Mouse (Mus musculus) retina, postnatal 1 day (tissue): ENCODE data around the gene Iqgap2.

Experiments used
- DNase-seq: peaks from one replicate; pipeline ENCODE4 v3.0.0-alpha.2; 2012

Iqgap2 gene

DNA sequence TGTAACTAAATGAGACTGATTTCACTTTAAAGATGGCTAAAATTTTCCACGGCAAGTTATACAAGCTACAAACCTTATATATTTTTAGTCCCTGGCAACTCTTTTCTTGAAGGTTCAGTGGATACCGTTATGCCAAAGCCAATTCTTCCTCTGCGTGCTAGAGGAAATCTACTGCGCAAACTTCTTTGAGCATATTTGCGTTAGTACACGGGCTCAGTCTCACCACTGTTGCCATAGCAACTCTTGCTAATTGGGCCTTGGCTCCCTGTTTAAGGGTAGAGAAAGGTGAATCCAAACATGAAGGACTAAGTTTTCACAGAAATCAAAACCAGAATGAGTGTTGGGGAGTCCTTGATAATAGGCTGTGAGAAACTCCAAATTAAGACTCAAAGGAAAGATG is 68.8 kb downstream of the Iqgap2 start:
- no peak for DNase-seq

DNA sequence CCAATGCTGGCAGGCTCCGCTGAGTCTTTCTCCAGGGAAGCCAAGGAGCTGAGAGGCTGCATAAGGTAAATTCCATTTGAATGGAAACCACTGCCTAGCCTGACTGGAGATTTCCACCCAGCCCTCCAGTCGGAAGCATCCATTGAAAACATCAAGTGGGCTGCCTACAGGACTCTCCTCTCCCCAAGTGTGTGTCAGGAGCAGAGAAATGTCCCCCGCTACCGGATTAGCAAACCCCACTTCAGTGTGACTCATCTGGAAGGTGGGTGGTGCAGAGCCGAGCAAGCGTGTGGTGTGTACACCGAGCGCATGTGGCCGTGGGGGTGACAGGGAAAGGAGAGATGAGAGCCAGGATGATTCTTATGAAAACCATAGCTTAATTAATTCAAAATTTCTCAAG is 71.7 kb downstream of the Iqgap2 start:
- no peak for DNase-seq

DNA sequence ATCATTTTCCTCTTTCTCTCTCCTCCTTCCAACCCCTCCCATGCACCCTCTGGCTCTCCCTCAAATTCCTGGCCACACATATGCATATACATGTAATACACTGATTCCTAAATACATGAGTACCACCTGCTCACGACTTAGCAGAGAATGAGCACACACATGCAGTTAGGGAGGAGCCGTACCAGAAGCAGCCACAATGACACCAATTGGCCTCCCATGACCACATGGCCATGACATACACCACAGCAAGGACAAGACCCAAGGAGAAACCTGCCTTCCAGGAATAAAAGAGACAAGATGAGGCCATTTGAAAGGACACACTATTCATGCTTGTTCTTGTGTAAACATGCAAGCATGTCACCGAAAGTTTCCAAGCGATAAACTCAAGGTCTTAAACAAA is 72.8 kb downstream of the Iqgap2 start:
- DNase-seq = no peak

DNA sequence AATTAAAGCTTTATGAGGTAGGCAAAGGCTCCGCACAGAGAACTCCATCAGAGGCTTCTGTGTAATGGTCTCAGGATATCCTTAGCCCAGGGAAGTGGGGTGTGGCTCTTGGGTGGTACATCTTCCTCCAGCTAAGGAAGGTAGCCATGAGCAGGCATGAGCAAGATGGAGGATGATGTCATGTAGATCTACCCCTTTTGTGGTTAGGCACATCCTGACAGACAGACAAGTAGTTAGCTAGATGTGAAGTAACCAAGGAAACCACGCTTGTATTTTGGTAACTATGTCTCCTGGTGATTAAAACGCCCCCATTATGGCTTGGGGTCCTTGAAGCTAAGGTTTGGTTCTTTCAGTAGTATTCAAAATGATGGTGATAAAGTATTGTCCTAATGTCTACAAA is 78.1 kb downstream of the Iqgap2 start:
- DNase-seq = no peak

DNA sequence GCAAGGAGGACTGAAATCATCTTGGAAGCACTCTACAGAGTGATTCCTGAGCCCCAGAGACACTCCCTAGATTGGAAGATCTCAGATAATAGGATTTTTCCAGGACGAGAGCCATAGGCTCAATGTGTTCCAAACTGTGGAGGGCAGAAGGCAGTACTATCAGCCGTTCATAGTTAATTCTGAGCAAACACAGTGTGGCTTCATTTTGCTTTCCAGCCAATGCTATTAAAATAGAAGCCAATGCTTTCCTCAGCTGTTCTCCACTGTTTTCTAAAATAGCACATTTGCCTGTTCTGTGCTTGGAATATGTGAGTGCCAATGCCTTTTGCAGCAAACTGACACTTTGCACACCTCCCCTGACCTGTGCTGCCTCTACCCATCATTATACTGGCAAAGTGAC is 80.9 kb downstream of the Iqgap2 start:
- no peak for DNase-seq

DNA sequence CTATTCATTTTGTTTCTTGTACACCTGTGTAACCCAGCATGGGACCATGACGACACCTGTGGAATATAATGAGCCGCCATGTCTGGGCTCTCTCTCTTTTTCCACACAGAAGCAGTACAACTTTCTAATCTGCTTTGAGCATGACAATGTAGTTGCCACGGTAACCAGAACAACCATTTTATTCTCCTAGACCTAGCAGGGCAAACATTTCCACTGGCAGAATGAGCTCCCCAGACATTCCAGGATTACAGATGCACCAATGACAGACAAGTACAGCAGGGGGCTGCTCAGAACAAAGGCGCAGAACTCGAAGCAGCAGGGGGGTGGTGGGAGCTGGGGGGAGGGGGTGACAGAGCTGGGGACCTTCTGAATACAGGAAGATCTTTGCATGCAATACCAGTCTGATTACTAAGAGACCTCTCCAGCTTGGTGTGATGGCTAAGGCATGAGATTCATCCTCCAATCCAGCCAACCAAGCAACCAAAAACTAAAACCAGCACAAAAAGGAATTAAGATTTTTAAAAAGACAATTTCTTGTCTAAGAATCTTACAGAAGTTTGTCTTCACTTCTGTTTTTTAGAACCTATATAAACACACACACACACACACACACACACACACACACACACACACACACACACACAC is 84.5 kb downstream of the Iqgap2 start:
- peak; percentile 76 for DNase-seq

DNA sequence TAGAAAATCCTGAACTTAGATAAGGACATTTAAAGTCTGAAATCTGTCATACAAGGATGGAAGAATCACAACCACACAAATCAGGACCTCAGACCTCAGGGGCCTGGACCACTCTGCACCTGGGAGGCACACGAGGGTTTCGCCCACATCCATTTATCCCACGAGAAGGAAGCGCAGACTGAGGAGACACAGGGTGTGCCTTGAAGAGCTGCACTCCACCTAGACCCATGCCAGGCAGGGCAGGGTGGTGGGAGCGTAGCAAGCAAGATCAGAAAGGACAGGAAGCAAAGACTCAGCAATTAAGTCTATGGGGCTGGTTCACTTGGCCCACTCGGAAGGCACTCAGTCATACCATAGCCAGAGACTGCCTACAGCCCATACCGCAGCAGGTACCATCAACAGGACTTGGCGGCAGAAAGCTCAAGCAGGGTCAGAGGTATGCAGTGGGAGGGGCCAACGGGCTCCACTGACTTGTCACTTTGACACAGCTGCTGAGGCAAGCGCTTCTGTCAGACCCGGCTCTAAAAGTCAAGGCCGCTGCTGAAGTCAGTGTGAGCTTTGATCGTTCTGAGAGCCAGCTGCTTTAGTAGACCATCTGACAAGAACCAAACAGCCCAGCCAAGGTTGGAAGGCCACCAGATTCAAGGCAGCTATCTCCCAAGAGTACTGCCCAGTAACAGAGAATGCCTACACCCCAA is 86.1 kb downstream of the Iqgap2 start:
- peak; percentile 15 for DNase-seq

DNA sequence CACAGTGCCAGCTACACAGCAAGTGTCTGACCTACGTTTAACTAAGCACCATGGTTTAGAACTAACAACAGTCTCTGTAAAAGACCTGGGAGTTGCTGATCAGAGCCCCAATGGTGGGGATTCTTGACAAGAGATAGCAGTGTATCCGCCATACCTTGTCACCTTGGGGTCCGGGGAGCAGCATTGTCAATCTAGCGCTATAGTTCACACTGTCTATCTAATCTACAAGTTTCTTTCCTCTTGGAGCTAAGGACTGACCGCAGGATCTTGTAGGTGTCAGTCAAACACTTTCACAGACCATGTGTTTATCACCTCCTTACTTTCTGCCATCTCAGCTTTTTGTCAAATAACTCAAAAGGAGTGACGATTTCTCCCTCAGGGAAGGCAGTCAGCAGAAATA is 87.6 kb downstream of the Iqgap2 start:
- DNase-seq = peak; percentile 19

DNA sequence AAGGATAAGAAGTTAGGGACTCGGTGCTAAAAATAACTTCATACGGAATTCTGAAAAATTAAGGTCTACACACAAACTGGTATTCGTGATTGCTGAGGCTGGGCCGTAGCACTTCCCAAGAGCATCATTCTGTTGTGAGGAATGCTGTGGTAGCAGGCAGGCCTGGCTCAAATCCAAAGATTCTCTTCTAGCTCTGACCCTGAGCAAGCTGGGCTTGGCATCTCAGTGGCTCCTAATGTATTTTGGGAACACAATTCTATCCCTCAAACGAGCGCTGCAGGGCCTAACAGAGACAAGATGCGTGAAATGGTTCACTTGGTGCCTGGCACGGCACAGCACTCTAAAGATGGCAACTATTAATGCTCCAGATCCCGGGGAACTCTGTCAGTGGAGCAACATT is 90.8 kb downstream of the Iqgap2 start:
- DNase-seq = no peak

DNA sequence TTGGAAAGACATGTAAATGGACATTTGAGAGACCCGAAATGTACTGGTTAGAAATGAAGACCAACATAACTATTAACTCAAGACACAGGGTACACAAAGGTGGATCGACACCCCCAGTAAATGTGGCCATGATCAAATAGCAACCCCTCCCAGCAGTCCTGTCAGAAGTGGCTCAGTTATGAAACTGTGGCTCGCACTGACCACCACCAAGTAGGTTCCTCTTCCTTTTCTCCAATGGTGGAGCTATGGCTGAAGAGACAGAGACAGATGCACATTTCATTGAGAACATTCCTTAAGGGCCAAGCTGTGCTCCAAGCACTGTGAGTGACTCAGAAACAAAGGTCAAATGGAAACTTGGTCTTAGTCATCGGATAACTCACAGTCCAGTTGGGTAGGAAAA is 92.4 kb downstream of the Iqgap2 start:
- no peak for DNase-seq

DNA sequence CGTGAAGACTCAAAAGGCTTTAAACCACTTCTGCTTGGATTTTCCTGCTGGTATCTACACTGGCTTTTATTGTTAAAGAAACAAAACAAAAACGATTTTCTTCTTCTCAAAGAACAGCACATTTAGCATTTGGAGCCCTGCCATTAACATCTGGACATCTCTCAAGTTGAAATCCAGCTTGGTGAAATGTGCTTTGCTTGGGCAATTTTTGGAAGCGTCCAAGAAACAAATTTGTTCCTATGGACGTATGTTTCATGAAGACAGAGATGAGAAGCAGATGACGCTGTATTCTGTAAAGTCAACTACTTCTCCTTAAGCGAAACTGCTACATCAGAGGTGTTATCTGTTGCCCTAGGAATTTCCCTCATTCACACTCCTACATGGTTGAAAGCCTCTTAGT is 93.0 kb downstream of the Iqgap2 start:
- DNase-seq = no peak

DNA sequence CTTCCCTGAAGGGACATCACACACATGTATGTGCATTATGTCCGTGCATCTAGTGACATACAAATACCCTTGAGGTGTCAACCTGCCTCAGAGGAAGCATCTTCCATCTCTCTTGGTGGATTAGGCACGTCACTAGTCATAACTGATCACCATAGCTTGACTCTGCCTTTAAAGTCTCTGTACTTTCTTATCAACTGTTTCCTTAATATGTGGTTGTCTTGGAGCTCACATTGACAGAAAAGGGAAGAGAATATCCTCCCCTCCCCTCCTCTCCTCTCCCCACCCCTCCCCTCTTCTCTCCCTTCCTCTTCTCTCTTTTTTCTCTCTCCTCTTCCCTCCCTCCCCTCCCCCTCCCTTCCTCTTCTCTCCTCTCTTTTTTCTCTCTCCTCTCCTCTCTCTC is 94.2 kb downstream of the Iqgap2 start:
- no peak for DNase-seq

DNA sequence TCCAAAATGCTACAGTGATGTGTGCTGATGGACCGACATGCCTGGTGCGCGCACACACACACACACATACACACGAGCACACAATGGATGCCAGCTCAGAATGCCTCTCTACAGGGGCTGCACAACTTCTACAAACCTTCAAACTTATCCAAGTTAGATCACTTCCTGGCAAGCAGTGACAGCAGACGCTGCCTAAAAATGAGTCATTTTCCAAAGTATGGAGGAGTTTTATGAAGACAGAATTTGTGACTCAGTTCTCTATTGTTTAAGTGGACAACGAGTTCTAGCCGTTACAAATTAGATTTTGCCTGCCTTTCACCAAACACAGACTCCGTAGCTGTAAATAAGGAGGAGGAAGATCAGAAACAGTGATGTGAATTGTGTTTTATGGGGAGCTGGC is 97.4 kb downstream of the Iqgap2 start:
- DNase-seq = no peak

DNA sequence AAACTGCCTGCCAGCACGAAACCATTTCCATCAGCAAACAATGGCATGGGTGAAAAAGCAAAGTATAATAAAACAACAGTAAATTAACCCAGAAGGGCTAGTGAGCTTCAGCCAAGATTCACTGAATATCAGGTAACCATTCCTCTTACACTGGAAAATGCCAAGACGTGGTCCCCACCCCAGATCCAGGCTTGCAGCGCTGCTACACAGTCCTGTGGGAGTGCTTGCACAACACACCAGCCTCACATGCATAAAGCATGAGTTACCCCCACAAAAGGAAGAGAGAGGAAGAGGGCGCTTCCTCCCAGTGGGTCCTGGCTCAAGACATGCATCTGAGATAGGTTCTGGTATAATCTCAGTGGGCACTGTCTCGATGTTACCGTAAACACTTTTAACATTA is 100.8 kb downstream of the Iqgap2 start:
- DNase-seq = no peak

DNA sequence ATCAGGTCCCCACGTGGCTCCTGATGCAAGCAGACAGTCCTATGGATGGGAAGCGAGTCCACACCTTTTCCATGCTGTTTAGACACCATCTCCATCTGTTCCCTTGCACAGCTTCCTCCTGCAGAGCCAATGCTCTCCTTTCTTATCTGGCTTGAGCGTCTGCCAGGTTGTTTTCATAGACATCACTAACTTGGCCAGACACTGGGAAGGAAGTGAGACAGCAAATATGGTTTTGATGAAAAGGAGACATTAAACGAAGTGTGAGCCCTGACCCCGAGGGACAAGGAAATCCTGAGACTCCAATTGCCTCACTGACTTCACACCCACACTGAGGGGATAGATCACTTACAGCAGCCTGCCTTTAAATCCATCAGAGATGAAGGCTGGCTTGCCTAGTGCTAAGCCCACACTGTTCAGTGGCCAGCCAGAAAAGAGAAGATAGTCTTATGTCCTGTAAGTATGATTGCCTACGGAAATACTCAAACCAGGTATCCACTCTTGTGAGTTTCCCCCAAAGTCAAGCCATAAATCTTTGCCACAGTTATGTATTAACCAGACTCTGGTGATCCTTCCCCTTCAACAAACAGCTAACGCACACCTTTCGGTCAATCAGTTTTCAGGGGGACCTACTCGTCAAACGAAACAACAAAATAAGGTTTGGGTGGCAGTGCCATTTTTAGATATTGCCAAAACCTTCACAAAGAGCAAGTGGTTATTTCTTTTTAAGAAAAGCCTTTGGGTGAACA is 102.9 kb downstream of the Iqgap2 start:
- DNase-seq = no peak

DNA sequence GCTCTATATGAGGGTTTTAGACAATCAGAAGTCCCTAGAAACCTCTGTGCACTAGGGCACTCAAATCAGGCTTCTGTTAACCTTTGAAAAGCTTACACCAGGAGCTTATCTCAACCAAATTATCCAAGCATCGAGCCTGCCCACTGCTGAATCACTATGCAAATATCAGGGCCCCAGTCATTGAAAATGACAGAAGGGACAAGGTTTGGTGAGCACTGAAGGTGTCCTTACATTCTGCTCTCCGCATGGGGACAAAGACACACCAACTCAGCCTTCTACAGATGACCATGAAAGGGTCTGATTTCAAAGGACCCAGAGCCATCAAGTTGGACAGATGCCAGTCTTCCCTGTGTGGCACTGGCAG is 108.8 kb downstream of the Iqgap2 start:
- no peak for DNase-seq

DNA sequence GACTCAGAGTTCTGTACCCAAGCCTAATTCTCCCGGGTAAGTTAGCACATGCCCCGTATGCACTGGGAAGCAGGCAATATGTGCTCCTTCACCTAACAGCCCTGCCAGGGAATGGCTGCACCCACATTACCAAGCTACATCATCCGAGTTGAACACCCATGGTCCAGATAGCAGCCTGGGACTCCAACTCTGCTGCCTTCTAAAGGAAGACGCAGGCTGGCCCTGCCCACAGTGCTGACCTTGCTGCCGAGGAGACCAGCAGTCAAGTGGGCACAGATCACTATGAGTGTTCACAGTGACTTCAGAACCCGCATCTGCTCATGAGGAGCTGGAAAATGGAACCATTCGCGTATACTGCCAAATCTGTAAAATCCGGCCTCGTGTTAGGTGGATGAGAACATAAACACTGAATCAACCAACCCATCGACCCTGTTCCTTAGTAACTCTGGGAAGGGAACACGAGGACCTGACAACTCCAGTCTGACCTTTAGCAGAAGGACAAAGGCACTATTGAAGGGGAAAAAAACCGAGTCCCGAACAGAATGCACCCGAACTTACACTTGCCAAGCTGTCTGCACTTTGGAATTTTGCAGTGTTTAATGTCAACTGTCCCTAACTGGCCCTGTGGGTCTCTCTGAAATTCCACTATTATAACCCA is 109.3 kb downstream of the Iqgap2 start:
- no peak for DNase-seq

DNA sequence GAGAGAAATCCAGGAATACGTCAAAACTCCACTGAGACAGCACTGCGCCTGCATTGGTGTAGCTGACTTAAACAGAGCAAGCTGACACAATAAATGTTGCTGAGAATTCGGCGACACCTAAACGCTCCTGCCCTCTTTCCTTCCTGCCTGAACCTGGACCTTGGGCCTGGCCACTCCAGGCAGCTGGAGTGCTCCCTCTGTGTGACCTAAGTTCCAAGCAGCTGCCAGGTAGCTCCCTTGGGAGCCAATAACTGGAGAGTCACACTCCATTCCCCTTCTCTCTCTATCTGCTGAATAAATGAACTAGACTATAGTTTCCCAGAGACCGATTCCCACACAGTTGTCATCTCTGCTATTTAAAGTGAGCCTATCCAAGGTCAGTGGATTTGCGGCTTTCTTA is 111.7 kb downstream of the Iqgap2 start:
- DNase-seq = no peak

DNA sequence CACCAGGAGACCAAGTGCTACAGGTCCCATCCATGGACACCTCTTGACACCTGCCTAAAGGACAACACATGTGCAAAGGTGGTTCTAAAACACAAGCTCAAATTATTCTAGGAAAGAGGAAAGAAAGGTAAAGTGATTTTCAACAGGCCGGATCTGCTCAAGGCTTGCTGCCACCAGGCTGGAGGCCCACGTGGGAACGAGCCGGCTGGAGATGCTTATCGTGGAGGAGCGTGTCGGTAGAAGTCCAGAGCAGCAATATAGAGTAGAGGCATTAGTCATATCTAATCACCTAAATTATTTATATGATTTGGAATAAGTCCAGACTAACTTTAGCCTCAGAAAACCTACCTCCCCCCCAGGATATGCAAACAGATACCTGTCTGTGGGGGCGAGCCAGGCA is 112.5 kb downstream of the Iqgap2 start:
- no peak for DNase-seq

DNA sequence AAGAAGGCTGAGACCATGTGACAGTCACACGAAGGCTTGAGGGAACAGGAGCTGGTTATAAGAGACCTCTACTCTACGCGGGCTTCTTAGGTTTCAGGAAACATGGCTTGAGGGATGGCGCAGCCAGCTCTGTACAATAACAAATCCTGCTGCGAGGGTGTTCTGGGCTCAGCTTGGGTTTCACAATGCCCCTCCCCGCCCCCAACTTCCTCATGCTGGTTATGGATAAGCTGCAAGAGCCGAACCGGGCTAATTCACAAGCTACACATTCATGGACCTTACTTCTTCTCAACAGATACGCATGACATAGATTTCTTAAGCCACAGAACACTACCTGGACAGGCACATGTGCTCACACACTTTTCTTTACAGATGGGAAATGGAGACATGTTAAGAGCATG is 113.0 kb downstream of the Iqgap2 start:
- DNase-seq = no peak

DNA sequence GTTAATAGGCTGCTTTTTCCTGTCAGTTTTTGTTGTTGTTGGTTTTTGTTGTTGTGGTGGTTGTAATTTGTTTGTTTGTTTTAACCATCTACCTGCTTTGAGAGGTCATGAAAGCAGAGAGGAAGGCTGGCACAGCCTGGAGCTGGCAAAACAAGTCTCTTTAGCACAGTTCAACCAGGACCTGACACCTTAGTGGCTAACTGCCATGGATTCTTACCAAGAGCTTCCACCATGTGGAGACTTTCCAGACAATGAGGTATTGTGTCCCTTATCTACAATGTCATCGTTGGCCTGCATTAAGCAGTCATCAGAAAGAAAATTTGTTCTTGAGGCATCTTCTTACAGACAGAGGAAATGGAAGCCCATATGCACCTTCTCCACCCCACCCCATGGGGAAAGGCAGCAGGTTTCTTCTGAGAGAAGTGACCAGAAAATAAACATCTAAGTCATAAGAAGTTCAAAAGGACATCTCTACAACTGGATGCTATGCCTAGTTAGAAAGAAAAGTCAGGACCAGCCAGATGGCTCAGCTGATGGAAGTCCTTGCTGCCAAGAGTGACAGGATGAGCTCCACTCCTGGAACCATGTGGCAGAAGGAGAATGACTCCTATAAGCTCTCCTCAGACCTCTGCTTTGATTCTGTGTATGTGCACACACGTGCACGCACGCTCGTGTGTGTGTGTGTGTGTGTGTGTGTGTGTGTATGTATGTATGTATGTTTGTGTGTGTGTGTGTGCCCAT is 113.9 kb downstream of the Iqgap2 start:
- DNase-seq = no peak

DNA sequence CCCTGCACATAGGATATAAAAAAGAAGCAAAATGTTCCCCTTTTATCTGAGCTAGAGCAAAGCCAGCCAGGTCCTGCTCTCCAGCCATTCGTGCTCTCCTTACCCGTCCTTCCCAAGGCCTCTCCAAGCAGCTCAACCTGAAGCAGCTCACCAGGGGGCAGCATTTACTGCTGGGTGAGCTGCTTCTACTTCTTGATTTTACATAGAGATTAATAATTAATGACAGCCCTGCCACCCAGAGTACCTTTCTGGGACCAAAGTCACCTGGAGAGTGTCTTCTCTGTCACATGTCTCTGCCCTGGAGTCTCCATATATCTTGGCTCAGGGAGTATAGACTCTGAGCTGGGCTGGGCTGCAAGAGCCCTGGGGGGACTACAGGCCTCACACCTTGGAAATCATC is 114.5 kb downstream of the Iqgap2 start:
- DNase-seq = peak; percentile 57
